Mouse (Mus musculus): ENCODE data around the gene Adora1.

Gene Adora1

DNA sequence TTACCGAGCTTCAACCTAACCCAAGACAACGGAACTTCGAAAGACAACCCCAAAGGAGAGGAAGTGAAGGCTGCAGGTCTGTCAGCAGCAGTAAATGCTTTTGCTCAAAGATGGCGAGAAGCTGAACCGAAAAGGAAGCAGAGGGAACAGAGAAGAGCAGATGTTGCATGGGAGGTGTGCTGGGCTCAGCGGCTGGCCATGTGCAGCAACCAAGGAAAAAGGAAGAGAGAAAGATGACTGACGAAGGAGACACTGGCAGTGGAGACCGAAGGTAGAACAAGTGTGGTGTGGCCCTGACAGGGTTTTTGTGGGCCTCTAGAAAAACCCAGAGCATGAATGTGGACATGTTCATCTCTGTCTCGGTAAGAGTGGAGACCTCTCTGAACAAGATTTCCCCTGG is 5.5 kb upstream of the Adora1 start:
- DNase-seq (ENCODE audit: low read depth, low spot score) = no peak

GRCm38 (mm10) chr1:134237438-134237837 is 2.2 kb upstream of the Adora1 start:
- no peak for DNase-seq (ENCODE audit: low read depth, low spot score)

GRCm38 (mm10) chr1:134236142-134236541 is 911 bp upstream of the Adora1 start:
- DNase-seq (ENCODE audit: low read depth, low spot score) = no peak

DNA sequence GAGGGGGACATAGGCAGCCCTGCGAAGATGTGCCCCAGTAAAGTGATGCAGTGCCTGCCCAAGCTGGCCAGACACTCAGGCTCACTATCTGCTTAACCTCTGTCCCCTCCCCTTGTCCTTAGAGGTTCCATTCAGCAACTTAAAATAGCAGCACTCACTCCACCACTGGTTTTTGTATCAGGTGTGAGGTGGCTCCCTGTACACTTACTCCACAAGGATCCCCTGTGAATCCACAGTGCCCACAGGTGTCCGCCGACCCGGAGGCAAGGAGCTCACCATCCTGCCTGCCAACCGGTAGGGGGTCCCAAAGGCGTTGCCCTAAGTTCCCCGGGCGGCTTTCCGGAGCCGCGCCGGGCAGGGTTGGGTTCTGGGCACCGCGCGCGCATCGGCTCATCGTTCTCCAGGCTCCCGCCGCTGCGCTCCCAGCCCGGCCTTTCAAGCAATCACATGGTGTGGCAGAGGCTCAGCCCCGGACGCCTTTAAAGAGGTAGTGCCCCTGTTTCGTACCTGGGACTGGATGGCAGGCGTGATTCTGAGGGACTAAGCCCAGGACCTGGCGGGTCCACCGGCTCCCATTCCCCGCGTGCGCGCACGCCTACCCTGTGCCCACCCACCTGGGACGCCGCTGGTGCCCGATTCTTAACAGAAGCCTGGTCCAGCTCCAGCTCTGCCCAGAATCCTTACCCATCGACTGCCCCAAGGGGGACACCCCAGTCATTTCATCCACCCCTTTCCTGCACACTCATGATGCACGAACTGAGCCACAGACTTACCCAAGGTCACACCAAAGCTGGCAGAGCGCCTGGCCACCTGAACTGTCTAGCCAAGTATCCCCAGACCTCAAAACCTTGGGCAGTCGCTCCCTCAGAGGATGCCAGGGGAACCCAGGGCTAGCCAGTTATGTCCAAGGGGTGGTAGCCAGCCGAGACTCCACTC is 508 bp downstream of the Adora1 start:
- no peak for DNase-seq (ENCODE audit: low read depth, low spot score)

- no peak for DNase-seq (ENCODE audit: low read depth, low spot score)
Measured at GRCm38 (mm10) chr1:134233681-134234454, 1.4 kb downstream of the Adora1 start.

GRCm38 (mm10) chr1:134232778-134233531 is 2.3 kb downstream of the Adora1 start:
- no peak for DNase-seq (ENCODE audit: low read depth, low spot score)

GRCm38 (mm10) chr1:134232326-134232725 is 2.9 kb downstream of the Adora1 start:
- DNase-seq (ENCODE audit: low read depth, low spot score) = no peak

- no peak for DNase-seq (ENCODE audit: low read depth, low spot score)
Measured at GRCm38 (mm10) chr1:134231681-134232080, 3.5 kb downstream of the Adora1 start.

GRCm38 (mm10) chr1:134231270-134231669 is 4.0 kb downstream of the Adora1 start:
- no peak for DNase-seq (ENCODE audit: low read depth, low spot score)

DNA sequence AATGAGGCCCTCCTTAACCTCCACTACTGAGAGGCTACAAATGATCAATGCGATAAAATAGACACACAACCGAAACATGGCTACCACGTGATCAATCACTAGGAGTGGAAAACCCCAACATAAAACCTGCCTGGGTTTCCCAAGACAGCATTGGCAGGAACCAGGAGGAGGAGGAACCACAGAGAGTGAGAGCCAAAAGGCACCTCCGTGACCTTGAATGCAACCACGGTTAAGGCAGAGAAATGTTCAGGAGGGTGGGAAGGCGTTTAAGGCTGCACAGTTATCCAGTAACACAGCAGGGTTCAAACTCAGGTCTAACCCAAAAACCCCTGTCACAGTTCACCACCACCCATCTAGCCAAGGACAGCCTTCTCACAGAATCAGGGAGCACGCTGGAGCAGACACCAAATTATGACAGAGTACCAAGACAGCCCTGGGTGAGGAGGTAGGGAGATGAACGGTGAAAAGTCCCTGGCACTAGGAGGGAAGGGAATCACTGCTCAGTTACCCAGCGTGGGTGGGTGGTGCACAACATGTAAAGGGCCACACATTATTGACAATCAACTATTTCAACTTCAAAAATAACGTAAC is 4.5 kb downstream of the Adora1 start:
- DNase-seq (ENCODE audit: low read depth, low spot score) = no peak

- no peak for DNase-seq (ENCODE audit: low read depth, low spot score)
Measured at GRCm38 (mm10) chr1:134229806-134230575, 5.2 kb downstream of the Adora1 start.

GRCm38 (mm10) chr1:134226739-134227138 is 8.5 kb downstream of the Adora1 start:
- DNase-seq (ENCODE audit: low read depth, low spot score) = no peak

DNA sequence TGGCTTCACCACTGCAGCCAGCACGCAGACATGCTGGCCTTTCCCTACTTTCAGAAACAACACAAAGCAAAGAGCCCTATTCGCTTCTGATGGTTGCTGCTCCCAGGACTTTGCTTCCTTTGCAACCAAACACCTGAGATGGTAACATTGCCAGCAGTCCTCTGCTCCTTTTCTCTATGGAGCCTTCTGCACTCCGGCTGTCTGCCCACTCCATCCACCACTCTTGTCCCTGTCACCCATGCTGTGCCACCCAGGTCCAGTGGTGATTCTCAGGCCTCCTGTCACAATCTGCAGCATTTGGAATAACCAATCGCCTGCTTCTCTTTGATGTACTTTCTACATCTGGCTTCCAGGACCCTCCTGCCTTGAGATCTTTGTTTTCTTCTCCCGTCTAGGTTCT is 9.9 kb downstream of the Adora1 start:
- no peak for DNase-seq (ENCODE audit: low read depth, low spot score)

- no peak for DNase-seq (ENCODE audit: low read depth, low spot score)
Measured at GRCm38 (mm10) chr1:134224649-134225227, 10.5 kb downstream of the Adora1 start.

DNA sequence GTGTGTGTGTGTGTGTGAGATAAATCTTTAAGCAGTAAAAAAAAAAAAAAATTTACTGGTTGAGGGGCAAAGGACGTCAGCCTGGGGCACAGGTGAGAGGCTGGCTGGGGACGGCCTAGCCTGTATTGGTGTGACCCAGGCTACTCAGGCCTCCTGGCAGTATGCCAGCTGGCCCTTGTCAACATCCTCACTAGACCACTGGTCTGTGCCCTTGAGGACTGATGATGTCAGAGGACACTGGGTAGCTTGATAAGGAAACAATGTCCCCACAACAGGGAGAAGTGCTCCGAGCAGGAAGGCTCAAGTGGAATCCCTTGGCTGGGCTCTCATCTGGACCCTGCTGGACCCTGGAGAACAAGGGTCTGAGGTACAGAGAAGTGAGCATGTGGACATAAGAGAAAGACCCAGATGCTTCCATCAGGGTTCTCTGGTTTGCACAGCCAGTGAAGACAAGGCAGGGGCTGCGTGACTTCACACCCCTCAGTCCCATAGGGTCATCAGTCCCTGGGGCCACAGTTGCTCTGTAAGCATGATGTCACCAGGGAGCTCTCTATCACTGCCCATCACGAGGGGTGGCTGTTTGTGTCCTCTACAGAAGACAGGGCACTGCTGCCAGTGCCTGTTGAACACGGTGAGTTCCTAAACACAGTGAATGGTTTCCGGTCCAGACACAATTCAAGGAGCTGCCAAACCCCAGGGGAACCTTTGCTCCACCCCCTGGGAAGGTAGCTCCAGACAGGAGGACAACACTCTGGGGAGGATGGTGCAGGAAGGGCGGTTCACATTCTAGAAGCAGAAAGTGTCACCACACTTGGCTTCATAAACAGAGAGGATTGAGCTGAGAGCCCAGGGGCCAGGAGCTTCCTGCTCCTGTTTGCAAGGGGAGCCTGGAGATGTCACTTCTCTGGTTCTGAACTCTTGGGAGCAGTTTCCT is 12.8 kb downstream of the Adora1 start:
- no peak for DNase-seq (ENCODE audit: low read depth, low spot score)

GRCm38 (mm10) chr1:134221172-134221571 is 14.1 kb downstream of the Adora1 start:
- no peak for DNase-seq (ENCODE audit: low read depth, low spot score)

DNA sequence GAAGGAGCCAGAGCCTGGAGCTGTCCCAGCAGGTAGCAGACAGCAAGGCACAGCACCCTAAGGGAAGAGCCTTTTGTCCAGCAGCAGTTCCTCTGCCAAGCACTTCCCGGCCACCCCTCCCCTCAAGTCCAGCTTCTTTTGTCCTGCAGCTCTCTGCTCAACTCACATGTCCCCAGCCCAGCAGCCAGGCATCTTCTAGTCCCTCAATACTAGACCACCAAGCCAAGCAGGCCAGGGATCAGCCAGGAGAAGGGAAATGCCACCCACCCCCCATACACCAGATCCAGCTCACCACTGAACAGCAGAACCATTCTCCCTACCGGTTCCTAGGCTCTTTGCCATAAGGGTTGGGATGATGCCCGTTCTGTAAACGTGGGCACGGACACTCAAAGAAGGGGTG is 15.6 kb downstream of the Adora1 start:
- DNase-seq (ENCODE audit: low read depth, low spot score) = no peak

DNA sequence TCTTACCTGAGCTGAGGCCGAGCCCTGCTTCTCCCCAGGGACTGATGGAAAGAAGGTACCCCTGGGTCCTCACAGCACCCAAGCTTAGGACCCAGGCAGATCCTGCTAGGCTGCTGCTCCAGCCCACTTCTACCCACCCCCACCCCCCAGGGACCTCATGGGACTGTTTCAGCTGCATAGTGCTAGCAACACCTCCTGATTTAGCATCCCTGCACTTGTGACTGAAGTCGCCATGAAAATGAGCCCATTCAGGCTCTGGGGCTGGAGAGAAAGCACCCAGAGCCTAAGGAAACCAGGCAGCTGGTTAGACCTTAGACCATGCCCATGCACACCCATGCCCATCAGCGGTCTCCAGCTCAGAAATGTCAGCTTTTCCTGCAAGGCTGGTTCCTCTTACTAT is 17.3 kb downstream of the Adora1 start:
- no peak for DNase-seq (ENCODE audit: low read depth, low spot score)

DNA sequence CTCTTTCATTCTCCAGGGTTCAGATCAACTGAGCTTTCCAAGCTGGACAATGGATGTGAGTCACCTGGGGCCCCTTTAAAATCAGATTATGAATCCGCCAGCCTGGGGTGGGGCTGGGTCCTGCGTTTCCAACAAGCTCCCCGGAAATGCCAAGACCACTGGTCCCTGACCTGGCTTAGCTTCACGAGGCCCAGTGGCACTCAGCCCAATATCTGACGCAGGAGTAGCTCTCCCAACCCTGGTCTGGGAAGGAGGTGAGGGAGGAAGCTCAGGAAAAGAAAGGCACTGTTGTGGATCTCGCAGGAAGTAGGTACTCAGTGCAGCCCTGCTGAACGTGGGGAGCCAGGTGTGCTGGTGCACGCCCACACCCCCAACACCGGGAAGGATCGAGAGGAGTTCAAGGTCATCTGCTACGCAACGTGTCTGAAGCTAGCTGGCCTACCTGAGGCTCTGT is 18.2 kb downstream of the Adora1 start:
- DNase-seq (ENCODE audit: low read depth, low spot score) = no peak

Data from CD4-positive, CD25-positive, alpha-beta regulatory T cell, adult 2 months (primary cell).